Mouse (Mus musculus) CH12.LX (cell line): ENCODE measurements around the gene Ror2. TPM values are rescaled to one million over a fixed set of nuclear protein-coding genes. Genes with fewer than 3 reads are reported as not detected.

Experiments used
- DNase-seq: peaks from one replicate; pipeline ENCODE4 v3.0.0-alpha.2; 2013; ENCODE audit errors: extremely low read depth
- H3K27ac ChIP-seq: 2 replicates; pipeline ENCODE4 v1.5.1; 2012; ENCODE audit warnings: low read depth, mild to moderate bottlenecking, control low read depth, moderate library complexity; ENCODE audit not compliant: insufficient read depth
- H3K27me3 ChIP-seq: replicated peaks from 2 replicates; pipeline ENCODE3; 2012; ENCODE audit warnings: inconsistent platforms
- H3K36me3 ChIP-seq, 2 experiments: replicated peaks in 1 of 2; 2 replicates each; pipeline versions ENCODE3 to v1.6.1; 2012; ENCODE audit warnings: inconsistent platforms in 1 of 2, low read length in 1 of 2, mild to moderate bottlenecking in 1 of 2, mixed read lengths in 1 of 2, moderate library complexity in 1 of 2; ENCODE audit not compliant: control insufficient read depth in 1 of 2, insufficient read depth in 1 of 2
- H3K4me1 ChIP-seq, 2 experiments: 2 replicates each; pipeline ENCODE4 v1.6.1; 2012; ENCODE audit warnings: inconsistent platforms in 1 of 2, moderate library complexity in 1 of 2; ENCODE audit not compliant: insufficient read depth in 2 of 2, control insufficient read depth in 1 of 2
- H3K4me2 ChIP-seq: 2 replicates; pipeline ENCODE4 v1.6.1; 2012; ENCODE audit warnings: low read depth, mild to moderate bottlenecking, control low read depth; ENCODE audit not compliant: poor library complexity, insufficient read depth, severe bottlenecking
- H3K4me3 ChIP-seq, 3 experiments: fragments of 150-350 bp in 1 of 3; sonication (generic) in 1 of 3; replicated peaks in 1 of 3; 2 replicates each; pipeline versions ENCODE3 to v1.5.1; 2011 to 2012; ENCODE audit warnings: low read depth in 2 of 3, low read length in 2 of 3, mild to moderate bottlenecking in 2 of 3, moderate library complexity in 2 of 3, control low read depth in 1 of 3, improper control_type of control experiment in 1 of 3, inconsistent platforms in 1 of 3, mixed read lengths in 1 of 3; ENCODE audit not compliant: poor library complexity in 1 of 3
- H3K79me2 ChIP-seq: replicated peaks from 2 replicates; pipeline ENCODE4 v1.6.1; 2012; ENCODE audit warnings: mild to moderate bottlenecking, moderate library complexity; ENCODE audit not compliant: control insufficient read depth, poor library complexity, insufficient read depth, severe bottlenecking; ENCODE audit errors: extremely low read depth
- H3K9ac ChIP-seq: 2 replicates; pipeline ENCODE4 v1.6.1; 2012; ENCODE audit warnings: low read depth, mild to moderate bottlenecking, control low read depth, moderate library complexity; ENCODE audit not compliant: insufficient read depth
- H3K9me3 ChIP-seq: replicated peaks from 2 replicates; pipeline ENCODE3; 2012; ENCODE audit warnings: low read length, inconsistent platforms, mixed read lengths
- BHLHE40 ChIP-seq: IDR thresholded peaks from 2 replicates; pipeline ENCODE4 v1.6.1; 2011; ENCODE audit warnings: mild to moderate bottlenecking, low read depth, low read length, improper control_type of control experiment
- CHD2 ChIP-seq: IDR thresholded peaks from 2 replicates; pipeline ENCODE4 v1.6.1; 2011; ENCODE audit warnings: low read length, improper control_type of control experiment
- CTCF ChIP-seq, 2 experiments: IDR thresholded peaks in 1 of 2; conservative IDR thresholded peaks in 1 of 2; 2 replicates each; pipeline ENCODE4 v1.5.1; 2011 to 2012; ENCODE audit warnings: low read depth in 2 of 2, low read length in 2 of 2, improper control_type of control experiment in 1 of 2, inconsistent platforms in 1 of 2, mild to moderate bottlenecking in 1 of 2, moderate library complexity in 1 of 2
- EP300 ChIP-seq: IDR thresholded peaks from 2 replicates; pipeline ENCODE4 v1.6.1; 2011; ENCODE audit warnings: low read length, improper control_type of control experiment
- ETS1 ChIP-seq: conservative IDR thresholded peaks from 2 replicates; pipeline ENCODE4 v1.6.1; 2012; ENCODE audit warnings: low read depth, mild to moderate bottlenecking, inconsistent platforms, low read length, improper control_type of control experiment, moderate library complexity
- HCFC1 ChIP-seq: IDR thresholded peaks from 2 replicates; pipeline ENCODE4 v1.6.1; 2012; ENCODE audit warnings: low read depth, mild to moderate bottlenecking, inconsistent platforms, low read length, improper control_type of control experiment
- JUN ChIP-seq: IDR thresholded peaks from 2 replicates; pipeline ENCODE4 v1.6.1; 2011; ENCODE audit warnings: low read depth, mild to moderate bottlenecking, low read length, improper control_type of control experiment, moderate library complexity; ENCODE audit not compliant: insufficient read depth
- MAFK ChIP-seq: IDR thresholded peaks from 2 replicates; pipeline ENCODE4 v1.6.1; 2011; ENCODE audit warnings: low read length, improper control_type of control experiment; ENCODE audit not compliant: insufficient replicate concordance
- MYC ChIP-seq: IDR thresholded peaks from 2 replicates; pipeline ENCODE4 v1.6.1; 2011; ENCODE audit warnings: low read depth, mild to moderate bottlenecking, improper control_type of control experiment, low read length
- NRF1 ChIP-seq: IDR thresholded peaks from 2 replicates; pipeline ENCODE4 v1.6.1; 2014; ENCODE audit warnings: low read depth, mild to moderate bottlenecking, inconsistent platforms, low read length, improper control_type of control experiment, moderate library complexity
- POLR2AphosphoS2 ChIP-seq: IDR thresholded peaks from 2 replicates; pipeline ENCODE4 v1.6.1; 2011; ENCODE audit warnings: low read depth, low read length, improper control_type of control experiment
- RAD21 ChIP-seq: IDR thresholded peaks from 2 replicates; pipeline ENCODE4 v1.6.1; 2011; ENCODE audit warnings: low read depth, mild to moderate bottlenecking, low read length, improper control_type of control experiment, moderate library complexity
- RCOR1 ChIP-seq: conservative IDR thresholded peaks from 2 replicates; pipeline ENCODE4 v1.6.1; 2012; ENCODE audit warnings: low read depth, mild to moderate bottlenecking, inconsistent platforms, low read length, improper control_type of control experiment
- SIN3A ChIP-seq: IDR thresholded peaks from 2 replicates; pipeline ENCODE4 v1.6.1; 2012; ENCODE audit warnings: low read length, improper control_type of control experiment, inconsistent platforms
- SMC3 ChIP-seq: IDR thresholded peaks from 2 replicates; pipeline ENCODE4 v1.6.1; 2011; ENCODE audit warnings: low read depth, low read length, improper control_type of control experiment
- TCF12 ChIP-seq: IDR thresholded peaks from 2 replicates; pipeline ENCODE4 v1.6.1; 2014; ENCODE audit warnings: low read depth, mild to moderate bottlenecking, inconsistent platforms, low read length, improper control_type of control experiment
- USF2 ChIP-seq: conservative IDR thresholded peaks from 2 replicates; pipeline ENCODE4 v1.6.1; 2011; ENCODE audit warnings: low read depth, low read length, improper control_type of control experiment
- ZC3H11A ChIP-seq: IDR thresholded peaks from 2 replicates; pipeline ENCODE4 v1.6.1; 2012; ENCODE audit warnings: low read depth, mild to moderate bottlenecking, inconsistent platforms, low read length, improper control_type of control experiment
- ZMIZ1 ChIP-seq: IDR thresholded peaks from 2 replicates; pipeline ENCODE4 v1.6.1; 2012; ENCODE audit warnings: low read depth, mild to moderate bottlenecking, inconsistent platforms, low read length, improper control_type of control experiment
- ZNF384 ChIP-seq: IDR thresholded peaks from 2 replicates; pipeline ENCODE4 v1.6.1; 2012; ENCODE audit warnings: low read depth, low read length, improper control_type of control experiment, inconsistent platforms
- dilution Hi-C: fragments of 300-500 bp; cut with MboI; formaldehyde crosslinking; loops from 2 replicates; pipeline ENCODE4 v1.14.3; 2020; ENCODE audit warnings: low sequenced_read_pairs; ENCODE audit not compliant: extremely low pct_unique_long_range_greater_than_20kb, extremely low pct_ligation_motif_present
- in situ Hi-C: fragments of 300-500 bp; cut with MboI; formaldehyde crosslinking; loops from 3 replicates; pipeline ENCODE4 v1.14.3; 2019; ENCODE audit warnings: low sequenced_read_pairs, low pct_ligation_motif_present, low pct_unique_long_range_greater_than_20kb, mixed read lengths
- polyA plus RNA-seq: library from polyadenylated mRNA; unstranded; fragments of >175 nt; gene quantifications from 2 replicates; pipeline ENCODE4 v1.2.1, GENCODE M21; 2012; ENCODE audit warnings: low read depth; ENCODE audit not compliant: insufficient read length
- total RNA-seq, 2 experiments: library from RNA; depleted of rRNA; stranded (reverse); fragments of 300-350 nt in 1 of 2; fragments of >200 nt in 1 of 2; gene quantifications; 2 replicates each; pipeline ENCODE4 v1.2.3; 2012 to 2014

The Ror2 gene
- total and polyA plus RNA-seq, 3 experiments, result 0.13 to 0.63 (median 0.16) TPM

DNA sequence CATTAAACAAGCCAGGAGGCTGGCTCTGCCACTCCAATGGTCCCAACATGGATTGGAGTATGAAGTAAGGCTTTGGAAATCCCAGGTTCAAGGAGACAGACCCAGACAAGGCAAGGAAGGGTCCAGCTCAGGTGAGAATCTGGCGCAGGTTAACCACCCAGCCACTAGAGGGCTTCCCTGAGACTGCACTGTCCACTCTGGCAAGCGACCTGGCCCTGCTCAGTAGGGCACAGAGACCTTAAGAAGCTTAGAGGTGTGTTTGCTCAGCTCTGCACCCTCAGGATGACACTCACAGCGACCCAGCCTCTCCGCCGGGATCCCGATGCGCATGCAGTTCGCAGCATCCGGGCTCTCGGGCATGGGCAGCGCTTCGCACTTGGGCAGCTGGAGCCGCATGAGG is 167.5 kb downstream of the Ror2 start:
- dilution Hi-C loops (no loop called here), in situ Hi-C loops (loop anchor here (5.0 kb wide), 1 partner anchor 239 kb away; no protein-coding TSS in a partner anchor)
- Histone ChIP-seq H3K79me2 (no peaks in the 10 kb centered on the region), H3K9ac (no peak overlapping the region), H3K36me3 (no peaks in the 10 kb centered on the region), H3K4me3 (no peak overlapping the region), H3K4me1 (no peaks in the 10 kb centered on the region), H3K9me3 (no peaks in the 10 kb centered on the region), H3K4me2 (no peak overlapping the region), H3K27me3 (peaks cover 29% of the 10 kb centered on the region), H3K27ac (no peak overlapping the region)
- TF ChIP-seq CTCF (conservative IDR thresholded peaks at IDR 0.05 in 1 of 2, IDR thresholded peaks at IDR 0.05 in 1 of 2; ENCODE audit: low read depth in 2 of 2, low read length in 2 of 2), result peak; percentile 43 to 66; a peak in 3 of 4 replicates
- peak; percentile 39; the same call in 1 of the 2 replicates for TF ChIP-seq SMC3
- TF ChIP-seq ZMIZ1, result no peak
- peak; percentile 23 for DNase-seq

DNA sequence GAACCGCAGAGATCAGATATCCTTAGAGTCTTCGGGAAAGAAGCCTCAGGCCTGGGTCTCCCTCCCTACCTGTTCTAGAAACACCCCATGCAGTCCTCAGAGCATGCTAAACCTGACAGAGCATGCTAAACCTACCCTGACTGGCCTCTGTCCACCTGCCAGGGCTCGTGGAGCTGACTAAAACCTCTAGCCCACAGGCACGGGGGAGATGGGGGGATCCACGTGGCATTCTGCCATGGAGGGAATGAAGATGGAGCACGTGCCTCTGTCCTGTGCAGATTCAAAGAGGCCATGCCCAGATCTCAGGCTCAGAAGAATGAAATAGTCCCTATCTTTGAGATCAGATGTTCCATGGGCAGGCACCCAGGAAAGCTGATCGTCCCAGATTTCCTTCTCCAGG is 168.0 kb downstream of the Ror2 start:
- Histone ChIP-seq H3K27ac (no peak overlapping the region), H3K9me3 (no peaks in the 10 kb centered on the region), H3K79me2 (no peaks in the 10 kb centered on the region), H3K4me2 (no peak overlapping the region), H3K36me3 (no peaks in the 10 kb centered on the region), H3K27me3 (peaks cover 29% of the 10 kb centered on the region), H3K9ac (no peak overlapping the region), H3K4me3 (no peak overlapping the region), H3K4me1 (no peaks in the 10 kb centered on the region)
- TF ChIP-seq POLR2AphosphoS2 (no peak), TCF12 (no peak), ETS1 (no peak), USF2 (no peak), ZC3H11A (no peak), MAFK (no peak), JUN (no peak), CTCF (conservative IDR thresholded peaks at IDR 0.05 in 1 of 2, IDR thresholded peaks at IDR 0.05 in 1 of 2; ENCODE audit: low read depth in 2 of 2, low read length in 2 of 2) (no peak), ZMIZ1 (no peak), RCOR1 (no peak), RAD21 (no peak), EP300 (no peak), BHLHE40 (no peak), MYC (no peak), CHD2 (no peak), HCFC1 (no peak), NRF1 (no peak), SIN3A (no peak), ZNF384 (no peak)
- in situ Hi-C loops (loop anchor here (5.0 kb wide), 1 partner anchor 239 kb away; no protein-coding TSS in a partner anchor), dilution Hi-C loops (no loop called here)
- DNase-seq, result no peak
